Mouse (Mus musculus): ENCODE measurements at regions not wholly inside any gene's neighbourhood (a gene's known extent, or its start where the extent isn't known, plus 50 kb on each side); places are given as distances from the start of the nearest gene placed in this dataset.
A peak's percentile ranks its signal among the peaks of the same experiment; 100 is the strongest.
"Not testable (repeated sequence)": the region's sequence is repeated elsewhere in the genome, so short reads cannot be mapped to it uniquely, and the experiment has no call there.

DNA sequence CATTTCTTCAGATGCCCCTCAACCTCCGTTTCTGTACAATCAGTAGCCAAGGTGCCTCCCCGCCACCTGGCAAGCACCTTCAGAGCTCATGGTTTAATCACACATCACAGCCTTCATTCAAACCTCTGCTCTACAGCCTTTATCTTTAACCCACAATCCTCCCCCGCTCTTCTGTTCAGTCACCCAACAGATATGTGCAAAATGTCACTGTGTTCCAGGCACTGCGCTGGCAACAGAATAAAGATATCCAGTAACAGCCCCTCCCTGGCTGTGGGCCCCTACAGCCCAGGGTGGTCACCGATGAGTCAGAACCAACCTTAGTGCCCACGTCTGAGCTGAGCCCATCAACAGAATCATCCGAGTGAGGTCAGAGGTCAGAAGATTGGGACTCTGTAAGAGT lies 54.3 kb upstream of the Ddr1 start:
- no peak for DNase-seq

DNA sequence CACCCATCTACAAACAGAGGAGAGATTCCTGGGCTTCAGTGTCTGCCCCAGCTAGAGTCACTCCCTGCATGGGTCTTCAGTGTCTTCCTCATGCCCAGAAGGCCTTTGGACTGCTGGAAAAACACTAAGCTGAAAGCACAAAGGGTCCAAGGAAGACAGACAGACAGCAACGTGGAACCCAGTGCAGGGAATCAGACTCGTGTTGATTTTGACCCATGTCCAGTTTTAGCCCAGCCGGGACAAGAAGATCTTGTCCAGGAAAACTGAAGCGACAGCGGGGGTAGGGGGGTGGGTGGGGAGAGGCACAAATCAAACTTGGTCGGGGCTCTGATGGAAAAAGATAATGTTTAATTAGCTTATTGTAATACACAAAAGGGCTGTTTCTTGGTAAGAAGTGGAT lies 55.3 kb upstream of the Ddr1 start:
- no peak for DNase-seq

DNA sequence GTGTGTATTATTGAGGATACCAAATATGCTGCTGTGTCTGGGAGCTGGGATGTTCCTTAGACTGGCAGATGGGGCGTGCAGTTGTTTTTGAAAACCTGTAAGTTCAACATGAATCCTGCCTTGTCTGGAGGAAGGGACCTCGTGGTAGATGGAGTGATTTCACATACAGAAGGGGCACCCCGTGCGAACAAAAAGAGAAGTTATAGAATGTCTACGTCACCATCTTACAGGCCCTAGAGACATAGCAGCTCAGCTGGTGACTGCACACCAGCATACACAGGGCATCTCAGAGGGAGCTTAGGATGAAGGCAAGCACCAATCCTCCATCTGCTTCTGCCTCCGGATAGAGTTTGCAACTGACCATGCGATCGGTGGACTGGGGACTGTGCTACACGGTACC lies 58.2 kb upstream of the Ddr1 start:
- DNase-seq = peak in 1 of 2 experiments; percentile 7

DNA sequence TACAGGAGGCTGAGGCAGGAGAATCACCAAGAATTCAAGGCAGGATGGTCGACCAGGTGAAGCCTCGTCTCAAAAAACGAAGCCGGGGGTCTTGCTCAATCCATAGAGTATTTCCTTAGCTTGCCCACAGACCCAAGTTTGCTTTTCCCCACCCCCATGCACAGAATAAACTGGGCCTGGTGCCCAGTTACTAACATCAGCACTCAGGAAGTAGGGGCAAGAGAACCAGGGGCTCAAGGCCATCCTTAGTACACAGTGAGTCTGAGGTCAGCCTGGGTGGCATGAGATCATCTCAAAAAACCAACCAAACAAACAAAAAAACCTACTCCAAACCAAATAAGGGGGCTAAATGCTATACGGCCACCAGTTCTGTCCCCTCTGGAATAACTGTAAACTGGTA lies 58.4 kb upstream of the Ier3 start:
- no peak for DNase-seq

DNA sequence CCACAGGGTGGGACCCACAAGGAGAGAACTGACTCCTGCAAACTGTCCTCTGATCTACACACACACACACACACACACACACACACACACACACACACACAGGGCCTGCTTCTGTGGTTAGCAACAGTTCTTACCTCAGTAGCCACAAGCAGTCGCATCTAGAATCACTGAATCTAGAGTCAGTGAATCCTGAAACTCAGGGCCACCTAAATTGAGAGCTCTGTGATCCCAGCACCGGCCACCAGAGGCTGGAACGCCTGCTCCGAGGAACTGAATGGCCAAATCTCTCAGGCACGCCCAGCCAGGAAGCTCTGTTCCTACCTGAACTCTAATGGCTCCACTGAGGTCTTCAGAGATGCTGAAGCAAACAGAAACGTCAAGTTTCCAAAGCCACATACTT lies 57.6 kb upstream of the Ier3 start:
- peak; percentile 64 to 68 for DNase-seq

DNA sequence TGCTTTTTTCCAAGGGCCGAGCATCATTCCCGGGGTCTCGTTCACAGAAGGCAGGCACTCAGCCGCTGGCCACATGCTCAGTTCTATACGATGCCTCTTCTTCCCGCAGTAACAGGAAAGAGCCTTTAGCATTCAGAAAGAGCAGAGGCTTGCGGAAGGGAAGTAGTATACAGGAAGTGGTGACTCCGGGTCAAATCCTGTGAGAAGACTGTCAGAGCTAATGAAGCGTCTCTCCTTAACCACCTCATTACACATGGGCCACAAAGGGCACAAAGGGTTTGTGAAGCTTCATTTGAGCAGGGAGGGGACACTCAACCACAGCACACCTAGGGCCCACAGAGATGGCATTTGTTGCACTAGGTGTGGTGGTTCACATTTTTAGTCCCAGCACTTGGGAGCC lies 55.1 kb upstream of the Ier3 start:
- DNase-seq = peak; percentile 22 to 35

DNA sequence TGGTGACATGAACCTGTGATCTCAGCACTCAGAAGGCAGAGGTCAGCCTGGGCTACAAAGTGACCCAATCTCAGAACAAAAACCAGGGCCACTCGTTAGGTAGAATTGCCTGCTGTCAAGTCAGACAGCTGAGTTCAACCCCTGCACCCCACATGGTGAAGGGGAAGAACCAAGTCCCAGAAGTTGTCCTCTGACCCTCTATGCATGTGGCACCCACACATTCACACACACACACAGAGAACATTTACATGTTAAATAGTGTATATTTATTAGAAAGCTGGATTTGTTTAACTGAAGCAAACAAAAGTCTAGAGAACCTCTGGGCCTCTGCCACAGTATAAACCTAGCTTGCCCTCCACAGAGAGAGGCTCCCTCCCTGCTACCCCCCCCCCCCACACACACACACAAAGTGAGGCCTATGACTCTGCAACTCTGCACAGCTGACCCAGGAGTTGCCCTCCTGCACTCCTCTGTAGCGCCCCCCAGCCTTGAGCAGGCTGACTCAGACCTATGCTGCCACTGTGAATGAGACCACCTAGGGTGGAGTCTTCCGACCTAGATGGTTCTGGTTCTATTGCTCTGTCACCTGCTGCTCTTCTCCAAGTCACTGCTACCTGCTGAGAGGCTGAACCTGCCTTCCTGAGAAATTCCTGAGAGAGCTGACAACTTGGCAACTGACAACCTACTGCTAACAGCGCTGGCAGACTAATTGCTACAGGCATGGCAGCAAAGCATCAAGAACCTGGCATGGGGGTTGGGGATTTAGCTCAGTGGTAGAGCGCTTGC lies 52.1 kb upstream of the Ier3 start:
- DNase-seq = no peak

DNA sequence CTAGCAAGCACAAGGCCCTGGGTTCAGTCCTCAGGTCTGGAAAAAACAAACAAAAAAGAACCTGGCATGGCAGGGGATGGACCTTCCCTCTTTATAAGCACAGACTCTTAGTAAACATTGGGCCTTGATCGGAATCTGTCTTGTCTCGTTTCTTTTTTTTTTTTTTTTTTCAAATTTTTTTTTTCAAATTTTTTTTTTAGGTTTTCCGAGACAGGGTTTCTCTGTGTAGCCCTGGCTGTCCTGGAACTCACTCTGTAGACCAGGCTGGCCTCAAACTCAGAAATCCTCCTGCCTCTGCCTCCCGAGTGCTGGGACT lies 51.6 kb upstream of the Ier3 start:
- not testable (repeated sequence) for DNase-seq

DNA sequence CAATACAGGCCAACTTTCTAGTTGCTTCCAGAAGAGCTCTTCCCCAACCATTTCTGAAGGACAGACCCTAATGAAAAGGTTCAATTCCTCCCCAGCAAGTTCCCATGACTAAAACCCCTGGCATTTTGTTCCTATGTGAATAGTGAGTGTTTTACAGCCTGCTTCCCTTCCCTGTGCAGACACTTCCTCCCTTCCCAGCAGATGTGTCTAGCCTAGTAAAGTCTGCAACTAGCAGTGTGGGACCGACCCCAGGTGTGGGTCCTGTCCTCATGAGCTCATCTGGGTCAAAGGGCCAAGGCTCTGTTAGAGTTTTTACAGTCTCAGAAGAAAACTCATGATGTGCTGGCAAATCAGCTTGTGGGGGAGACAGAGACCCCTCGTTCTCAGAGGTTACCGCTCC lies 50.9 kb upstream of the Ier3 start:
- DNase-seq = no peak

DNA sequence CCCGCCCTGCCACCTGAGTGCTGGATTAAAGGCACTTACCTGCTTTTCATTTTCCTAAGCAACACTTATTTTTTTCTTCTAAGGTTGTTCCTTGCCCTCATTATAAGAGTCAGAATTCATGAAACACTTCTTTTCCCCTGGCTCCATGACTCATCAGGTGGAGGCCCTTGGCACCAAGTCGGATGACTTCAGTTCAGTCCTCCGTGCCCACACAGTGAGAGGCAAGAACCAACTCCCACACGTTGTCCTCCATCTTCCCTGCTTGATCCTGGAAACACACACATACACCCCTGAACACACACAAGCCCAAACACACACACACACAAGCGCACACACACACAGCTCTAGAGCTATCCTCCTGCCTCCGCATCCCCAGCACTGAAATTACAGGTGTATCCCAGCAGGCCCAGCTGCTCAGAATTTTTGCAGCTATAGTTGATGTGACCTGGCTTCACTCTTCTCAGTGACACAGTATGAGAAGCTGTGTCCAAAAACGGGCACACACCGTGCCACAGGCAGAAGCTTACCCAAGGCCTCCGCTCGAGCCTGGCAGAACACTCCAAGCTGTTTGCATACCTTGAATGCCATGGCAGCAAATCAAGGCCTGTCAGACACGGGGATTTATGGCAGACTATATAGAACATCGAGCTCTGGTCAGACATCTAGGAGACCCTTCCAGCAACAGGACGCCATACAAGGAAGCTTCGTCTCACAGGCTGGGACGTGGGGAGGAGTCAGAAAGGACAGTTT lies 49.7 kb upstream of the Ier3 start:
- DNase-seq = no peak
